Mouse (Mus musculus): Measurements from ENCODE around the gene Gm38394. TPM values are rescaled to one million over a fixed set of nuclear protein-coding genes. Genes with fewer than 3 reads are reported as not detected.

The Gm38394 gene
- polyA plus RNA-seq, 1 experiment, result 1.2 TPM

GRCm38 (mm10) chr1:133694301-133694700 lies 33.2 kb upstream of the Gm38394 start:
- Histone ChIP-seq H3K36me3 (ENCODE audit: control insufficient read depth, insufficient read depth, low read length) (no peaks in the 10 kb centered on the region), H3K4me3 (ENCODE audit: control insufficient read depth, low read depth, low read length) (no peak overlapping the region), H3K4me1 (ENCODE audit: control insufficient read depth, insufficient read depth, low read length) (no peaks in the 10 kb centered on the region; the same call in 1 of the 2 replicates), H3K27me3 (ENCODE audit: control insufficient read depth, insufficient read depth, low read length) (no peaks in the 10 kb centered on the region), H3K27ac (ENCODE audit: control insufficient read depth, insufficient read depth, low read depth, low read length) (no peak overlapping the region)
- TF ChIP-seq CTCF (IDR thresholded peaks at IDR 0.05; ENCODE audit: control insufficient read depth, insufficient read depth, insufficient replicate concordance, low read depth, low read length) (no peak), POLR2A (IDR thresholded peaks at IDR 0.05; ENCODE audit: control insufficient read depth, low read depth, low read length) (no peak)

- TF ChIP-seq POLR2A (IDR thresholded peaks at IDR 0.05; ENCODE audit: control insufficient read depth, low read depth, low read length), result no peak
- no peak for TF ChIP-seq CTCF (IDR thresholded peaks at IDR 0.05; ENCODE audit: control insufficient read depth, insufficient read depth, insufficient replicate concordance, low read depth, low read length)
- Histone ChIP-seq H3K4me3 (ENCODE audit: control insufficient read depth, low read depth, low read length) (no peak overlapping the region), H3K4me1 (ENCODE audit: control insufficient read depth, insufficient read depth, low read length) (no peaks in the 10 kb centered on the region; the same call in 1 of the 2 replicates), H3K36me3 (ENCODE audit: control insufficient read depth, insufficient read depth, low read length) (no peaks in the 10 kb centered on the region), H3K27ac (ENCODE audit: control insufficient read depth, insufficient read depth, low read depth, low read length) (no peak overlapping the region), H3K27me3 (ENCODE audit: control insufficient read depth, insufficient read depth, low read length) (no peaks in the 10 kb centered on the region)
Observed at GRCm38 (mm10) chr1:133693536-133694114, 32.5 kb upstream of the Gm38394 start.

- Histone ChIP-seq H3K36me3 (ENCODE audit: control insufficient read depth, insufficient read depth, low read length) (no peaks in the 10 kb centered on the region), H3K27ac (ENCODE audit: control insufficient read depth, insufficient read depth, low read depth, low read length) (no peak overlapping the region), H3K4me1 (ENCODE audit: control insufficient read depth, insufficient read depth, low read length) (no peaks in the 10 kb centered on the region; the same call in 1 of the 2 replicates), H3K27me3 (ENCODE audit: control insufficient read depth, insufficient read depth, low read length) (no peaks in the 10 kb centered on the region), H3K4me3 (ENCODE audit: control insufficient read depth, low read depth, low read length) (no peak overlapping the region)
- TF ChIP-seq CTCF (IDR thresholded peaks at IDR 0.05; ENCODE audit: control insufficient read depth, insufficient read depth, insufficient replicate concordance, low read depth, low read length) (no peak), POLR2A (IDR thresholded peaks at IDR 0.05; ENCODE audit: control insufficient read depth, low read depth, low read length) (no peak)
Observed at GRCm38 (mm10) chr1:133692195-133692594, 31.1 kb upstream of the Gm38394 start.

DNA sequence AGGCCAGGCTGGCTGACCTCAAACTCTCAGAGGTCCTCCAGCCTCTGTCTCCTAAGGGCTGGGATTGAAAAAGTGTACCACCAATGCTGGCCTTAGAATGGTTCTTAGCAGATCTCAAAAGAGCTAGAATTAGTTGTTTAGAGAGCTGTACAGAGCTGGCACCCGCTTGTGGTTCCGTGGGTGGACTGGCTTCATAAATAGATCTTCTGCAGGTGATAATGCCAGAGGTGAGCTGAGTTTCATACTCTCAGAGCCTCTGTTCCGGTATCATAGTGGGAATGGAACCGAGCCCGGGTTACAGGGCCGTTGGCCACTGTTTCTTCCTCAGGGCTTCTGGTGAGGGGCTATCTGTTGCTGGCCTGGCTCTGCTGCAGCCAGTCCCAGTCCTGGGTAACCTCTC lies 29.9 kb upstream of the Gm38394 start:
- H3K27ac ChIP-seq (ENCODE audit: control insufficient read depth, insufficient read depth, low read depth, low read length), result no peak overlapping the region
- TF ChIP-seq CTCF (IDR thresholded peaks at IDR 0.05; ENCODE audit: control insufficient read depth, insufficient read depth, insufficient replicate concordance, low read depth, low read length) (no peak), POLR2A (IDR thresholded peaks at IDR 0.05; ENCODE audit: control insufficient read depth, low read depth, low read length) (no peak)
- no peaks in the 10 kb centered on the region for H3K27me3 ChIP-seq (ENCODE audit: control insufficient read depth, insufficient read depth, low read length)
- no peaks in the 10 kb centered on the region for H3K36me3 ChIP-seq (ENCODE audit: control insufficient read depth, insufficient read depth, low read length)
- H3K4me3 ChIP-seq (ENCODE audit: control insufficient read depth, low read depth, low read length), result no peak overlapping the region
- no peaks in the 10 kb centered on the region; the same call in 1 of the 2 replicates for H3K4me1 ChIP-seq (ENCODE audit: control insufficient read depth, insufficient read depth, low read length)

DNA sequence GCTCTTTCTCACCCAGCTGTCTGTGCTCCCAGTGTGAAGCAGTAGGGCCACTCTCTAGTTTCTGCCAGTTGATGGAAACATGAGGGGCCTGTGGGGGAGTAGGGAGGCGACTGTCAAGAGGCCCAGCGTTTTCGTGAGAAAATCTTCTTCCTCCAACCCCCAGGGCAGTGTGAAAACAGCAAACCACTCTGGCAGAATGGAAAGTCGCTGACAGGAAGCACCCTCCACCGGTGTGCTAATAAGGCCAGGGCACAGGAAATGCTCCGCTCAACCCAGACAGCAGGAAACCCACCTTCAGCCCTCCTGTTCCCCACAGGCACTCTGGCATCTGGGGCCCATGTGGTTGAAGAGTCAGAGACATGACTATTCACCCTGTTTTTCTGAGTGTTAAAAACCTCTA lies 28.8 kb upstream of the Gm38394 start, which contains the start of gene Lax1:
Gene Lax1, minus strand, starts transcription at position 212 of the 400 bp plus-strand sequence.
- no peak for TF ChIP-seq POLR2A (IDR thresholded peaks at IDR 0.05; ENCODE audit: control insufficient read depth, low read depth, low read length)
- TF ChIP-seq CTCF (IDR thresholded peaks at IDR 0.05; ENCODE audit: control insufficient read depth, insufficient read depth, insufficient replicate concordance, low read depth, low read length), result no peak
- H3K4me1 ChIP-seq (ENCODE audit: control insufficient read depth, insufficient read depth, low read length), result no peaks in the 10 kb centered on the region; the same call in 1 of the 2 replicates

GRCm38 (mm10) chr1:133688301-133688700 lies 27.2 kb upstream of the Gm38394 start:
- TF ChIP-seq CTCF (IDR thresholded peaks at IDR 0.05; ENCODE audit: control insufficient read depth, insufficient read depth, insufficient replicate concordance, low read depth, low read length), result no peak
- TF ChIP-seq POLR2A (IDR thresholded peaks at IDR 0.05; ENCODE audit: control insufficient read depth, low read depth, low read length), result no peak
- no peaks in the 10 kb centered on the region for H3K36me3 ChIP-seq (ENCODE audit: control insufficient read depth, insufficient read depth, low read length)
- peaks cover 2% of the 10 kb centered on the region; the same call in 1 of the 2 replicates for H3K4me1 ChIP-seq (ENCODE audit: control insufficient read depth, insufficient read depth, low read length)
- no peak overlapping the region for H3K27ac ChIP-seq (ENCODE audit: control insufficient read depth, insufficient read depth, low read depth, low read length)
- no peak overlapping the region for H3K4me3 ChIP-seq (ENCODE audit: control insufficient read depth, low read depth, low read length)
- H3K27me3 ChIP-seq (ENCODE audit: control insufficient read depth, insufficient read depth, low read length), result no peaks in the 10 kb centered on the region

More for the DNA sequence above, 28.8 kb upstream of the Gm38394 start, which contains the start of gene Lax1:
- H3K27ac ChIP-seq (ENCODE audit: control insufficient read depth, insufficient read depth, low read depth, low read length), result no peak within 1 kb of the TSS
- no peak within 1 kb of the TSS for H3K4me3 ChIP-seq (ENCODE audit: control insufficient read depth, low read depth, low read length)
- H3K36me3 ChIP-seq (ENCODE audit: control insufficient read depth, insufficient read depth, low read length), result no peaks in the 10 kb centered on the region
- no peaks in the 10 kb centered on the region for H3K27me3 ChIP-seq (ENCODE audit: control insufficient read depth, insufficient read depth, low read length)

GRCm38 (mm10) chr1:133685749-133686519 lies 24.8 kb upstream of the Gm38394 start:
- Histone ChIP-seq H3K36me3 (ENCODE audit: control insufficient read depth, insufficient read depth, low read length) (no peaks in the 10 kb centered on the region), H3K27me3 (ENCODE audit: control insufficient read depth, insufficient read depth, low read length) (no peaks in the 10 kb centered on the region), H3K4me1 (ENCODE audit: control insufficient read depth, insufficient read depth, low read length) (peaks cover 8% of the 10 kb centered on the region), H3K27ac (ENCODE audit: control insufficient read depth, insufficient read depth, low read depth, low read length) (no peak overlapping the region), H3K4me3 (ENCODE audit: control insufficient read depth, low read depth, low read length) (no peak overlapping the region)
- TF ChIP-seq CTCF (IDR thresholded peaks at IDR 0.05; ENCODE audit: control insufficient read depth, insufficient read depth, insufficient replicate concordance, low read depth, low read length) (no peak), POLR2A (IDR thresholded peaks at IDR 0.05; ENCODE audit: control insufficient read depth, low read depth, low read length) (no peak)
